Mouse (Mus musculus) testis, adult 2 months (tissue): Measurements from ENCODE around the gene E030018B13Rik. TPM values are rescaled to one million over a fixed set of nuclear protein-coding genes. Genes with fewer than 3 reads are reported as not detected.
A peak's percentile ranks its signal among the peaks of the same experiment; 100 is the strongest.

ENCODE experiments used
- H3K27ac ChIP-seq: fragments of 200-500 bp; 2 replicates; pipeline ENCODE4 v1.5.1; 2012; ENCODE audit warnings: low read depth, low read length; ENCODE audit not compliant: control insufficient read depth, insufficient read depth
- H3K27me3 ChIP-seq: fragments of 200-500 bp; 2 replicates; pipeline ENCODE4 v1.6.1; 2012; ENCODE audit warnings: mild to moderate bottlenecking, low read length, moderate library complexity; ENCODE audit not compliant: control insufficient read depth, insufficient read depth
- H3K36me3 ChIP-seq: fragments of 200-500 bp; 2 replicates; pipeline ENCODE4 v1.6.1; 2012; ENCODE audit warnings: mild to moderate bottlenecking, low read length; ENCODE audit not compliant: control insufficient read depth, insufficient read depth
- H3K4me1 ChIP-seq: fragments of 200-500 bp; 2 replicates; pipeline ENCODE4 v1.6.1; 2012; ENCODE audit warnings: low read length; ENCODE audit not compliant: control insufficient read depth, insufficient read depth
- H3K4me3 ChIP-seq: fragments of 200-500 bp; 2 replicates; pipeline ENCODE4 v1.5.1; 2012; ENCODE audit warnings: low read depth, mild to moderate bottlenecking, low read length, moderate library complexity, mixed read lengths; ENCODE audit not compliant: control insufficient read depth
- CTCF ChIP-seq: fragments of 200-500 bp; IDR thresholded peaks from 2 replicates; pipeline ENCODE4 v1.5.1; 2012; ENCODE audit warnings: low read depth, mild to moderate bottlenecking, inconsistent platforms, low read length, moderate library complexity; ENCODE audit not compliant: control insufficient read depth, insufficient read depth, insufficient replicate concordance
- POLR2A ChIP-seq: fragments of 200-500 bp; IDR thresholded peaks from 2 replicates; pipeline ENCODE4 v1.6.1; 2012; ENCODE audit warnings: low read depth, mild to moderate bottlenecking, inconsistent platforms, low read length, moderate library complexity; ENCODE audit not compliant: control insufficient read depth
- polyA plus RNA-seq: library from polyadenylated mRNA; depleted of rRNA; stranded (reverse); fragments of >200 nt; gene quantifications from 2 replicates; pipeline ENCODE4 v1.2.3, GENCODE M21; 2012

E030018B13Rik gene
- polyA plus RNA-seq, 1 experiment = not detected

- Histone ChIP-seq H3K4me1 (peaks cover 8% of the 10 kb centered on the region), H3K4me3 (no peak overlapping the region), H3K27me3 (no peaks in the 10 kb centered on the region), H3K36me3 (no peaks in the 10 kb centered on the region), H3K27ac (no peak overlapping the region)
- TF ChIP-seq CTCF (no peak), POLR2A (no peak)
These were observed 38.8 kb downstream of the E030018B13Rik start for GRCm38 (mm10) chr7:63955440-63955839.

DNA sequence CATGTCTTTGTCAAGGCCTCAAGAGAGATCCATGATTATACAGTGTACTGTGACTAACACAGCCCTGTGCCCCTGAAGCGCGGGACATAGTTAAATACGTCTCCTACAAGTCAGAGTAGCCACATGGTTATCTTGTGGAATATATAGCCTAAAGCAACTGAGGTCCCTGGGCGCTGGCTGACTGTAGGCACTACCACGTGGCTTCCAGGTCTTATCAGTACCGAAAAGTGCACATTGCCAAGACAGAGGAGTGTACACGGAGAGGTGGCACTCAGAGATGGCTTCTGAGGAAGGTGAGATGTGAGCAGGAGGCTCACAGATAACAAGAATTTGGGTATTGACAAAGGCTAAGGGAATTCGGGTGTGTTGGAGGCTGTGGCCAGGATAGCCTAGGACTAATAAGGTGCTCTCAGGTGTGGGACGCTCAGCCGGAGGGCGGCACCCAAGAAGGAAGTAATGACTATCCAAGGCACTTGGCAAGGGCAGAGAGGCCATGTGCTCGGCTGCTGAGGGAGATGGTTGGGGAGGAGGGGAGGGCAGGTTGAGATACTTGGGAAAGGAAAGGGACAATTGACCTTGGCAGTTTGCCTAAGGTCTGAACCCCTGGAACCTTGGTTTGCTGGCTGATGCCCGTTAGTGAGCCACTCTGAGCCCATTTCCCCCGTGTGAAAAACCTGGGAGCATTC, 39.6 kb downstream of the E030018B13Rik start:
- no peak for TF ChIP-seq POLR2A
- no peak for TF ChIP-seq CTCF
- Histone ChIP-seq H3K4me3 (no peak overlapping the region), H3K36me3 (no peaks in the 10 kb centered on the region), H3K4me1 (peaks cover 8% of the 10 kb centered on the region), H3K27ac (no peak overlapping the region), H3K27me3 (no peaks in the 10 kb centered on the region)

- TF ChIP-seq POLR2A = no peak
- no peak for TF ChIP-seq CTCF
- H3K27ac ChIP-seq = no peak overlapping the region
- peaks cover 8% of the 10 kb centered on the region for H3K4me1 ChIP-seq
- no peak overlapping the region for H3K4me3 ChIP-seq
- H3K36me3 ChIP-seq = no peaks in the 10 kb centered on the region
- H3K27me3 ChIP-seq = no peaks in the 10 kb centered on the region
These were observed 40.5 kb downstream of the E030018B13Rik start for GRCm38 (mm10) chr7:63956981-63957713.

DNA sequence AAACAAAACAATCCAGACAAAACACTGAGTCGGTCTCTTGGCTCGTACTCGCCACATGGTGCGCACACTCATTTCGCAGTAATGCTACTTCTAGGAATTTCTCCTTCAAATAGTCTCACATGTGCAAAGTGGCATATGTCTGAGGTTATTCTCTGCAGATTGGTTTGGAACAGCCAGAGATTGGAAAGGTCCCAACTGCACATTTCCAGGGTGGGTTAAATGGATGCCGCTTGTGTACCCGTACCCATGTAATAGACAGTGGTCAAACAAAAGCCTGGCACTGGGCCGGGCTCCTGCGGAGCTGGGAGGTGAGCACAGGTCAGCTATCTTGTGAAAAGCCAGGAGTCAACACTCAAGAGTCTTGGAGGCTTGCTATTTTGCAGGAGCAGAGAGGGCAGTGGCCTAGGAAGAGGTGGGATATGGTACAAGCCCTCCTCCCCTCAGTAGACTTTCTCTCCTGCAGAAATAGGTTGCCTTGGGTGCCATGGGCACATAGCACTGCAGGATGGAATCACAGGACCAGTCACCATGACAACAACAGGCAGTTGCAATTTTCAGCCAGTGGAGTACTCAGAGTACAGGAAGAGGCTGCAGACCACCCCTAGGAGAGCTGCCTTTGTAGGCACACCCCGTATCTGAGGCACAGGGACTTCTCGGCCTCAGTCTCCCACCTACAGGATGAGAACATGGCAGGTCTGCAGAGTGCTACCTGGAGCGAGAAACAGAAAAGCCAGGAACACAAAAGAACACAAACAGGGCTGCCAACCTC, 41.4 kb downstream of the E030018B13Rik start:
- TF ChIP-seq POLR2A (no peak), CTCF (no peak)
- H3K4me1 ChIP-seq = peaks cover 8% of the 10 kb centered on the region
- H3K4me3 ChIP-seq = peak overlapping the region; percentile 78
- no peaks in the 10 kb centered on the region for H3K27me3 ChIP-seq
- H3K27ac ChIP-seq = peak overlapping the region; percentile 7; the same call in 1 of the 2 replicates
- H3K36me3 ChIP-seq = no peaks in the 10 kb centered on the region

- H3K27me3 ChIP-seq = no peaks in the 10 kb centered on the region
- H3K36me3 ChIP-seq = no peaks in the 10 kb centered on the region
- TF ChIP-seq POLR2A (no peak), CTCF (no peak)
- H3K4me1 ChIP-seq = no peaks in the 10 kb centered on the region; the same call in 1 of the 2 replicates
- H3K27ac ChIP-seq = no peak overlapping the region
- no peak overlapping the region for H3K4me3 ChIP-seq
These were observed 47.0 kb downstream of the E030018B13Rik start for GRCm38 (mm10) chr7:63963632-63964031.

GRCm38 (mm10) chr7:63964121-63964520, 47.5 kb downstream of the E030018B13Rik start:
- no peak overlapping the region for H3K4me3 ChIP-seq
- H3K27ac ChIP-seq = no peak overlapping the region
- no peaks in the 10 kb centered on the region for H3K36me3 ChIP-seq
- no peaks in the 10 kb centered on the region for H3K27me3 ChIP-seq
- no peaks in the 10 kb centered on the region for H3K4me1 ChIP-seq
- TF ChIP-seq CTCF = no peak
- no peak for TF ChIP-seq POLR2A

GRCm38 (mm10) chr7:63965135-63965534, 48.5 kb downstream of the E030018B13Rik start:
- H3K27ac ChIP-seq = no peak overlapping the region
- H3K4me3 ChIP-seq = no peak overlapping the region
- H3K27me3 ChIP-seq = no peaks in the 10 kb centered on the region
- no peak for TF ChIP-seq CTCF
- TF ChIP-seq POLR2A = no peak
- H3K36me3 ChIP-seq = no peaks in the 10 kb centered on the region
- no peaks in the 10 kb centered on the region for H3K4me1 ChIP-seq
